Mouse (Mus musculus): Measurements from ENCODE around the gene Ssxb5.
"Not testable (repeated sequence)": the region's sequence is repeated elsewhere in the genome, so short reads cannot be mapped to it uniquely, and the experiment has no call there.

The Ssxb5 gene

DNA sequence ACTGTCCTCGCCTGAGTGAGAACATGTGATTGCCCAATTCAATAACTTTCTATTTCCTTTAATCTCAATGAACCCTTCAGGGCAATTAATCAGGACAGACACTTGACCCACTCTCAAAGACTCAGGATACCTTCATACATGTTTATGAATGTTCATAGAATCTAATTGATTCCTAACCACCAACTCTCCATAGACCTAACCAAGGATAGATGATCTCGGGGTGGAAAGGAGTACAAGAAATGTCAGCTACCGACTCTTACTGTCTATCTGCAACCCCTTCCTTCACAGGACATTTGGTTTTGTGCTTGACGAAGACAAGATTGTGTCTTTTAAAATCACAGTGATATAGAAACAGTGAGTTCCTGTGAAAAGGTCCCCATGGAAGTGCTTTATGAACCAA lies at the start of gene Ssxb5:
Gene Ssxb5, plus strand, starts transcription at position 301 of the 400 bp plus-strand sequence.
- DNase-seq (ENCODE audit: low read depth) = not testable (repeated sequence)

DNA sequence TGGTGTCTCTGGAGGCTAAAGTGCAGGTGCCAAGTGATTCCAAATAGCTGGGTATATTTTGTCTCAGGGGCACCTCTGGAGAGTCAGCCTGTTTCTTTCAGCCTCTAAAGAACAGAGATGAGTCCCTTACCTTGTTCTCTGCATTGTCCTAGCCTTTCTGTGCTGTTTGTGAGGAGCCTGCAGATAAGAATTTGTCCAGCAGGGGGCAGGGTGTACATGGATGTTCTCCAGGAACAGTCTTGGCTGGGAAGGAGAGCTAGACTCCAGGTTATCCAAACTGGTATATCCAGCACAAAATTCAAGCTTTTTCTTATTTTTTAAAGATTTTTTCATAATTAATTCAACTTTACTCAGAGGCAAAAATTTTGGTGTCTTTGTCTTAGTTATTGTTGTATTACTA lies 28.6 kb downstream of the Ssxb5 start:
- no peak for DNase-seq (ENCODE audit: low read depth)

DNA sequence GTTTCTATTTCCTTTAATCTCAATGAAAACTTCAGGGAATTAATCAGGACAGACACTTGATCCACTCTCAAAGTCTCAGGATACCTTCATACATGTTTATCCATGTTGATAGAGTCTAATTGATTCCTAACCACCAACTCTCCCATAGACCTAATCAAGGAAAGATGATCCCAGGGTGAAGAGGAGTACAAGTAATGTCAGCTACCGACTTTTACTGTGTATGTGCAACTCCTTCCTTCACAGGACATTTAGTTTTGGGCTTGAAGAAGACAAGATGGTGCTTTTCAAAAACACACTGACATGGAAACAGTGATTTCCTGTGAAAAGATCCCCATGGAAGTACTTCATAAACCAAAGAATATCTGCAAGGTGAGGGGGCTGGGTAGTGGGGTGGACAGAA lies 40.2 kb downstream of the Ssxb5 start, which contains the start of gene Gm6592:
Gene Gm6592, plus strand, starts transcription at position 301 of the 400 bp plus-strand sequence.
- DNase-seq (ENCODE audit: low read depth) = no peak

DNA sequence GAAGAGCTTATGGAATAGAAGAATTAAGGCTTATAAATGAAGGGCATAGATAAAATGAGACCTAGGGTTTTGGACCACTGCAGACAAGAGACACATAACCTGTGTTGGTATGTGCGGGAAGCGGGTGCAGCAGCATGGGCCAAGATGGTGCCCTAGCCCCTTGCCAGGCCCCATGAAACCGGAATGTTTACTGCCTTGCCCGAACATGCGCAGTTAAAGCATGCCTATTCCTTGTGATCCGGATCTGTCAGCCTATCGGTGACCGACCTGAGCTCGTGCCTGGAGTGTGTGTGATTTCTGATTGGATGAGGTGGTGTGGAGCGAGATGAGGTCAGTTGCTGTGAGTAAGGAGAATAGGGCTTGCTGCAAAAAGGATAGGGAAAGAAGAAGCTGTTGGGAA lies 49.0 kb downstream of the Ssxb5 start:
- no peak for DNase-seq (ENCODE audit: low read depth)
